Mouse (Mus musculus): Measurements from ENCODE around the gene Itih5. TPM values are rescaled to one million over a fixed set of nuclear protein-coding genes. Genes with fewer than 3 reads are reported as not detected.

Gene Itih5
- total RNA-seq, 2 experiments from 2014 or later, result 18.7 to 20.0 TPM

DNA sequence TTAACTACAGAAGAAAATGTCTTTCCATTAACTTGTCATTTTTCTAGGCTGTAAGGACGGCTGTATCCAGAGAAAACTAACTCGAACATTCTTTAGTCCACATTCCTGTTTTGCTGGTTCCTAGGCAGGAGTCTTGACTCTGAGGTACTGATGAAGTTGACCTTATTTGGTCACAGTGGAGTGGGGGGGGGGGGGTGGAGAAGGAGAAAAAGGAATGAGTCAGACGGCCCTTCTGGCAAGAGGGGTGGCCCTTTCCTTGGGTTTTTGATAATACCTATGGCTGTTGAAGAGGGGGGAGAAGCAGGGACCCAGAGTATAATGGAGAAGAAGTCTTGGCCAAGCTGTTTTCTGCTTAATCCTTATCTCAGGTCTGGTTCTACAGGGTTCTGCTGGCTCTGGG lies 148.0 kb downstream of the Itih5 start:
- DNase-seq, result no peak
- intact Hi-C loops (cut with DNase I), result no loop called here

DNA sequence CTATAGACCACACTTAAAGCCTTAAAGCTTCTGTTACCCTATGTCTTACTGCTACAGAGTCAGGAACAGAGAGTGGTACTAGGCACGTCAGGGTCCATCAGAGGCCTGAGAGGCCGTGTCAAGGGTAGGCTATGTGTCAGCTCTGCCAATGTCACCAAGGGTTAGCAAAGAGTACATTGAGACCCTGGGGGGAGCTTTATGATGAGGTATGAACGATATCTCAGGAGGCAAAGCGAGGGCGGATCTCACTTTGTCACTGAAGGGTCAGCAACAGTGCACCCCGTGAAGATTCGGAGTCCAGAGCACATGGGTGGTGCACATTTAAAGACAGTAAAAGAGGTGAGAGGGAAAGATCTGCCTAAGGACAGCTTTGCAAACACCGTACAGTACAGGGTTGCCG lies 148.6 kb downstream of the Itih5 start:
- DNase-seq, result no peak
- intact Hi-C loops (cut with DNase I), result no loop called here

DNA sequence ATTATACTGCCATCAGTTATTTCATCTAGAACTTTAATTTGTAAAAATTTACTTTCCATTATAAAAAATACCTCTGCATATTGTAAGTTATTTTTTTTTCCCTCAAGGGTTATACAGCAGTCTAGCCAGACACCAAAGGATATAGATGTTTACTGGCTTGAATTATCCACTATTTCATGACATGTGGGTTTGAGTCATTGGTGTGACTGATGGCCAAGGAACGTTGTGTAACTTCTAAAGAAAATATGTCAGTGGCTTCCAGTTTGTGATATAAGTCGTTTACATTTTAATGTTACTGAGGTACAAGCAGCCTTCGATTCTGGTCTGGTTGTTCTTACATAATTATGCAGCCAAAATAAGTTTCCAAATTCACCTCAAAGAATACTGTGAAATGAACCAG lies 151.5 kb downstream of the Itih5 start:
- no peak for DNase-seq
- intact Hi-C loops (cut with DNase I), result no loop called here

Other genes with a start within 250 kb of the Itih5 start
- 1 to 10 TPM; 7.3 to 9.5 TPM for gene Taf3, start 105.0 kb upstream of the Itih5 start, total RNA-seq (2021)
- 1,000 to 10,000 TPM; 1,309 to 1,324 TPM for gene Atp5c1, start 73.1 kb upstream of the Itih5 start, total RNA-seq (2021)
- 1 to 10 TPM; 8.9 to 9.4 TPM for gene Kin, start 73.0 kb upstream of the Itih5 start, total RNA-seq (2021)
- under 1 TPM; 0.37 to 0.67 TPM for gene Itih2, start 22.2 kb upstream of the Itih5 start, total RNA-seq (2021)
- gene Sfmbt2, start 216.9 kb downstream of the Itih5 start, total RNA-seq (2021), result under 1 TPM; 0.56 to 0.69 TPM

Data from heart, postnatal 14 days (tissue).